Mouse (Mus musculus) hindbrain, embryonic 16.5 days (tissue): ENCODE data around the gene Cbarp. TPM values are rescaled to one million over a fixed set of nuclear protein-coding genes. Genes with fewer than 3 reads are reported as not detected.

Experiments used
- ATAC-seq: fragments of 200-750 bp; cut with Nextera tagmentation; 2 replicates; pipeline ENCODE4 v1.8.0; 2017; ENCODE audit warnings: moderate TSS enrichment, moderate library complexity
- H3K27ac ChIP-seq: fragments of 300-500 bp; sonication (generic); 2 replicates; pipeline ENCODE4 v1.5.1; 2014; ENCODE audit warnings: low read depth, mild to moderate bottlenecking, control low read depth, low read length, moderate library complexity
- H3K27me3 ChIP-seq: fragments of 300-500 bp; sonication (generic); replicated peaks from 2 replicates; pipeline ENCODE4 v1.6.1; 2014; ENCODE audit warnings: low read length; ENCODE audit not compliant: control insufficient read depth, insufficient read depth
- H3K36me3 ChIP-seq: fragments of 300-500 bp; sonication (generic); 2 replicates; pipeline ENCODE4 v1.6.1; 2014; ENCODE audit warnings: mild to moderate bottlenecking, low read length, moderate library complexity, mixed read lengths; ENCODE audit not compliant: control insufficient read depth, insufficient read depth
- H3K4me1 ChIP-seq: fragments of 300-500 bp; sonication (generic); 2 replicates; pipeline ENCODE4 v1.6.1; 2014; ENCODE audit warnings: low read depth, low read length; ENCODE audit not compliant: control insufficient read depth, insufficient read depth
- H3K4me2 ChIP-seq: fragments of 300-500 bp; sonication (generic); 2 replicates; pipeline ENCODE4 v1.6.1; 2014; ENCODE audit warnings: mild to moderate bottlenecking, low read length, control low read depth, moderate library complexity
- H3K4me3 ChIP-seq: fragments of 300-500 bp; sonication (generic); 2 replicates; pipeline ENCODE4 v1.5.1; 2014; ENCODE audit warnings: mild to moderate bottlenecking, low read length, control low read depth, moderate library complexity
- H3K9ac ChIP-seq: fragments of 300-500 bp; sonication (generic); 2 replicates; pipeline ENCODE4 v1.6.1; 2014; ENCODE audit warnings: low read depth, mild to moderate bottlenecking, control low read depth, low read length, moderate library complexity
- H3K9me3 ChIP-seq: fragments of 300-500 bp; sonication (generic); 2 replicates; pipeline ENCODE4 v1.6.1; 2014; ENCODE audit warnings: mild to moderate bottlenecking, low read length, moderate library complexity; ENCODE audit not compliant: control insufficient read depth
- WGBS: fragments of 180-500 bp; shearing (Covaris S2); extraction: QIAGEN DNeasy Blood & Tissue Kit; methylation state at CpG from one replicate; pipeline ENCODE4 v1.1.7; 2014; 5-methylcytosine and 5-hydroxymethylcytosine counted together
- polyA plus RNA-seq: library from polyadenylated mRNA; unstranded; fragments of >200 nt; fragmentation: Nextera tagmentation; extraction: Ambion mirVana; gene quantifications from 2 replicates; pipeline ENCODE4 v1.2.1, GENCODE M21; 2015

Cbarp gene
- polyA plus RNA-seq, 1 experiment from 2014 or later = 130 TPM

- peaks cover 5% of the 10 kb centered on the region for H3K4me1 ChIP-seq
- no peak overlapping the region for H3K9ac ChIP-seq
- no peak for ATAC-seq
- no peak overlapping the region for H3K4me2 ChIP-seq
- no peaks in the 10 kb centered on the region for H3K27me3 ChIP-seq
- 84% methylated on average over 9 of the region's 9 CpGs for WGBS
- no peak overlapping the region for H3K27ac ChIP-seq
- peaks cover 22% of the 10 kb centered on the region for H3K36me3 ChIP-seq
- H3K4me3 ChIP-seq = no peak overlapping the region
- no peaks in the 10 kb centered on the region for H3K9me3 ChIP-seq
Measured at GRCm38 (mm10) chr10:80123932-80124562, 16.6 kb downstream of the Cbarp start.

- ATAC-seq = no peak
- Histone ChIP-seq H3K27me3 (no peaks in the 10 kb centered on the region), H3K4me3 (no peak overlapping the region), H3K4me2 (no peak overlapping the region), H3K9ac (no peak overlapping the region), H3K4me1 (peaks cover 29% of the 10 kb centered on the region), H3K36me3 (peaks cover 4% of the 10 kb centered on the region; the same call in 1 of the 2 replicates), H3K9me3 (no peaks in the 10 kb centered on the region), H3K27ac (no peak overlapping the region)
- WGBS = 92% methylated on average over 2 of the region's 2 CpGs
Measured at GRCm38 (mm10) chr10:80121639-80122038, 19.0 kb downstream of the Cbarp start.

- WGBS = 71% methylated on average over 2 of the region's 2 CpGs
- Histone ChIP-seq H3K4me2 (no peak overlapping the region), H3K27ac (no peak overlapping the region), H3K36me3 (no peaks in the 10 kb centered on the region), H3K27me3 (no peaks in the 10 kb centered on the region), H3K4me3 (no peak overlapping the region), H3K9me3 (no peaks in the 10 kb centered on the region), H3K4me1 (peaks cover 31% of the 10 kb centered on the region), H3K9ac (no peak overlapping the region)
- no peak for ATAC-seq
Measured at GRCm38 (mm10) chr10:80120146-80120545, 20.5 kb downstream of the Cbarp start.

- Histone ChIP-seq H3K4me3 (peak overlapping the region; percentile 1; the same call in 1 of the 2 replicates), H3K9ac (peak overlapping the region; percentile 32; the same call in 1 of the 2 replicates), H3K36me3 (no peaks in the 10 kb centered on the region), H3K27me3 (no peaks in the 10 kb centered on the region), H3K4me1 (peaks cover 39% of the 10 kb centered on the region), H3K27ac (no peak overlapping the region), H3K4me2 (peak overlapping the region; percentile 94), H3K9me3 (no peaks in the 10 kb centered on the region)
- WGBS = 37% methylated on average over 6 of the region's 6 CpGs
- ATAC-seq = no peak
Measured at GRCm38 (mm10) chr10:80118552-80118951, 22.1 kb downstream of the Cbarp start.

- Histone ChIP-seq H3K9me3 (no peaks in the 10 kb centered on the region), H3K36me3 (no peaks in the 10 kb centered on the region), H3K27ac (no peak overlapping the region), H3K4me3 (peak overlapping the region; percentile 87), H3K4me2 (peak overlapping the region; percentile 94), H3K27me3 (no peaks in the 10 kb centered on the region), H3K4me1 (peaks cover 39% of the 10 kb centered on the region), H3K9ac (peak overlapping the region; percentile 84)
- ATAC-seq = no peak
- WGBS = 46% methylated on average over 1 of the region's 1 CpGs
Measured at GRCm38 (mm10) chr10:80117736-80118135, 22.9 kb downstream of the Cbarp start.

- Histone ChIP-seq H3K27ac (peak overlapping the region; percentile 27; the same call in 1 of the 2 replicates), H3K9me3 (no peaks in the 10 kb centered on the region), H3K4me2 (peak overlapping the region; percentile 94), H3K9ac (peak overlapping the region; percentile 84), H3K27me3 (no peaks in the 10 kb centered on the region), H3K4me3 (peak overlapping the region; percentile 87), H3K36me3 (no peaks in the 10 kb centered on the region), H3K4me1 (peaks cover 39% of the 10 kb centered on the region)
- no peak for ATAC-seq
- WGBS = 4% methylated on average over 30 of the region's 30 CpGs
Measured at GRCm38 (mm10) chr10:80116927-80117691, 23.5 kb downstream of the Cbarp start.

- H3K4me3 ChIP-seq = peak overlapping the region; percentile 87
- no peaks in the 10 kb centered on the region for H3K36me3 ChIP-seq
- under 1% methylated on average over 27 of the region's 27 CpGs for WGBS
- peak overlapping the region; percentile 84 for H3K9ac ChIP-seq
- H3K9me3 ChIP-seq = no peaks in the 10 kb centered on the region
- no peaks in the 10 kb centered on the region for H3K27me3 ChIP-seq
- peak overlapping the region; percentile 27; the same call in 1 of the 2 replicates for H3K27ac ChIP-seq
- H3K4me2 ChIP-seq = peak overlapping the region; percentile 94
- ATAC-seq = no peak
- H3K4me1 ChIP-seq = peaks cover 39% of the 10 kb centered on the region
Measured at GRCm38 (mm10) chr10:80116563-80116926, 24.1 kb downstream of the Cbarp start.

GRCm38 (mm10) chr10:80115944-80116335 is 24.7 kb downstream of the Cbarp start:
- peaks cover 39% of the 10 kb centered on the region for H3K4me1 ChIP-seq
- under 1% methylated on average over 43 of the region's 63 CpGs for WGBS
- peak overlapping the region; percentile 94 for H3K4me2 ChIP-seq
- no peaks in the 10 kb centered on the region for H3K9me3 ChIP-seq
- H3K27ac ChIP-seq = peak overlapping the region; percentile 81
- no peak for ATAC-seq
- H3K9ac ChIP-seq = peak overlapping the region; percentile 84
- no peaks in the 10 kb centered on the region for H3K36me3 ChIP-seq
- peak overlapping the region; percentile 87 for H3K4me3 ChIP-seq
- H3K27me3 ChIP-seq = no peaks in the 10 kb centered on the region

GRCm38 (mm10) chr10:80115290-80115943 is 25.2 kb downstream of the Cbarp start, which contains the start of gene Stk11:
Gene Stk11, plus strand, starts transcription at chr10:80115803.
- WGBS = under 1% methylated on average over 70 of the region's 70 CpGs
- peak within 1 kb of the TSS; percentile 84 for H3K9ac ChIP-seq
- no peaks in the 10 kb centered on the region for H3K9me3 ChIP-seq
- H3K4me2 ChIP-seq = peak within 1 kb of the TSS; percentile 94
- H3K27ac ChIP-seq = peak within 1 kb of the TSS; percentile 81
- peak; percentile 99 for ATAC-seq
- H3K36me3 ChIP-seq = no peaks in the 10 kb centered on the region
- no peaks in the 10 kb centered on the region for H3K27me3 ChIP-seq
- H3K4me3 ChIP-seq = peak within 1 kb of the TSS; percentile 87
- H3K4me1 ChIP-seq = peaks cover 39% of the 10 kb centered on the region
